Mouse (Mus musculus): ENCODE results near the gene Tgds.
"Not testable (repeated sequence)": the region's sequence is repeated elsewhere in the genome, so short reads cannot be mapped to it uniquely, and the experiment has no call there.

The Tgds gene

DNA sequence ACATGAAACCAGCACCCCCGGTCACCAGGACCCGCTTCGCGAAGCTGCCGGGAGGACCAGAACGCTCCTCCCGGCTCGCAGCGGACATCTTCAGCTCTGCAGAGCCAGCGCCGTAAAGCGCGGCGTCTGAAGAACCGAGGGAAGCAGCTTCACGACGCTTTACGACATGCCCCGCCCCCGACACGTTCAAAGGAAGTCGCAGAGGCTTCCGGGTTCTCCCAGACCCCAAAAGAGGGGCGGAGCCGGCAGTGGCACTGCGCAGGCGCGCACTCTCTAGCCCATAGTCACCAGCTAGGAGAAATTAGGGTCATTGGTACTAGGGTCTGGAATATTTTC lies at the start of gene Tgds:
Tgds (minus strand) TSS at position 114 of the 336 bp plus-strand sequence.
- DNase-seq (ENCODE audit: low spot score), result peak; percentile 99

GRCm38 (mm10) chr14:118180711-118181177 lies 48.2 kb upstream of the Tgds start:
- no peak for DNase-seq (ENCODE audit: low spot score)

GRCm38 (mm10) chr14:118180117-118180557 lies 47.6 kb upstream of the Tgds start:
- DNase-seq (ENCODE audit: low spot score), result peak; percentile 7

GRCm38 (mm10) chr14:118179701-118180100 lies 47.1 kb upstream of the Tgds start:
- no peak for DNase-seq (ENCODE audit: low spot score)

GRCm38 (mm10) chr14:118179251-118179650 lies 46.7 kb upstream of the Tgds start:
- no peak for DNase-seq (ENCODE audit: low spot score)

- DNase-seq (ENCODE audit: low spot score), result no peak
These were observed 43.1 kb upstream of the Tgds start for GRCm38 (mm10) chr14:118175694-118176085.

DNA sequence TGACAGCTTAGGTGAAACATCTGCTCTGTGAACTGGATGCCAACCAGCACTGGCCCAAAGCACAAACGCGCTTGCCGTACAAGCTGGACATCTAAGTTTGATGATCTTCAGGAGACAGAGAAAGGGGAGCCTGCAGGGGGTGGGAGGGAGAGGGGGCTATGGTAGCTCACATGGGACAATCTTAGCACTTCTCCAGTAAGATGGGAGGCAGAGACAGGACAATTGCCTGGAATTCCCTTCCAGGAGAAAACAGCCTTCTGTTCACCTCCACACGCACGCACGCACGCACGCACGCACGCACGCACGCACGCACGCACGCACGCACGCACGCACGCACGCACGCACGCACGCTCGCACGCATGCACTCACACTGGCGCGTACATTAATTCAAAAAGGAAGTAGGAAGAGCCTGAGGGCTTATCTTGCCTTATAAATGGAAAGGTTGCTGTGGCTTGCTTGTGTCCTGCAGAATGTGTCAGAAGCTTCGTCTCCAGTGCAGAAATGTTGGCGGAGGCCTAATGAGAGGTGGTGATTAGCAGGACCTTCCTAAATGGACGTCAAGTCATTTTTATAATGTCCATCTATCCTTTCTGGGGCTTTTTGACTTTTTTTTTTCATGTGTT lies 42.6 kb upstream of the Tgds start:
- no peak for DNase-seq (ENCODE audit: low spot score)

DNA sequence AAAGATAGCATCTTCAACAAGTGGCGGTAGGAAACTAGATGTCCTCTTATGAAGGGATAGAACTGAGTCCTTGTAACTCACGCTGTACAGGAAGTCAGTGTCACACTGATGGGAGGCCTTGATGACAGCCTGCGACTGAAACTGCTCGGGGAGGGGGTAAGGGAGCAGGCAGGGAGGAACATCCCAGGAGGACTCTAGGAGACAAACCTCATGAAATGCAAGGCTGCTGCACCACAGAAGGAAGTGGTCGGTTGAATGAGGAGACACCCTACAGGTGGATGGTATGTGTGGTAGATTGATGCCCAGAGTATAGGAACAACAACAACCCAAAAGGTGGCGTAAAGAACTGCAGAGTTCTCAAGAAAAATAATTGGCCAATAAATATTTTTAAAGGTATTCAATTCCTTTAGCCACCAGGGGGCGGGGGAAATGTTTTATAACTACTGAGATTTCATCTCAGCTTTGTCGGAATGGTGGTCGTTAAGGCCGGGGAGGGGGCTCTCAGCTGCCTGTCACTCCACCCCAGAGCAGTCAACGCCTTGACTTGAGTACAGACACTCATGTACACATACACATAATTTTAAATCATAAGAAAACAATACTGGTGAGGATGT lies 41.1 kb upstream of the Tgds start:
- no peak for DNase-seq (ENCODE audit: low spot score)

DNA sequence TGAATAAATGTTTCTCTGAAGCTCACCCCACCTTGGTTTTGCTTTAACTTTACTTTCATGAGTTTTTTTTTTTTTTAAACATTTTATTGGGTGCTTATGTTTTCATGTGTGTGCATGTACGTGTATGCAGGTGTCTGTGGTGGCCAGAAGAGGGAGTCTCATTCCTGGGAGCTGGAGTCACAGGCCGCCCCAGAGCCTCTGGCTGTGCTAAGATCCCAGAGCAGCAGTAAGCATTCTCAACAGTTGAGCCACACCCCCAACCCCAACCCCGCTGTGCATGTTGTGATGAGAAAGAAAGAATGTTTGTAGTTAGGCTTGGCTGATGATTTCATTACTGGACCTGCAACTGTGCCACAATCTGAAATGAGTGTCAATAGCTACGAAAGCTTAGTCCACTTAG lies 36.2 kb upstream of the Tgds start:
- DNase-seq (ENCODE audit: low spot score), result no peak

GRCm38 (mm10) chr14:118162640-118163039 lies 30.1 kb upstream of the Tgds start:
- DNase-seq (ENCODE audit: low spot score), result no peak

- no peak for DNase-seq (ENCODE audit: low spot score)
These were observed 29.2 kb upstream of the Tgds start for GRCm38 (mm10) chr14:118161751-118162150.

DNA sequence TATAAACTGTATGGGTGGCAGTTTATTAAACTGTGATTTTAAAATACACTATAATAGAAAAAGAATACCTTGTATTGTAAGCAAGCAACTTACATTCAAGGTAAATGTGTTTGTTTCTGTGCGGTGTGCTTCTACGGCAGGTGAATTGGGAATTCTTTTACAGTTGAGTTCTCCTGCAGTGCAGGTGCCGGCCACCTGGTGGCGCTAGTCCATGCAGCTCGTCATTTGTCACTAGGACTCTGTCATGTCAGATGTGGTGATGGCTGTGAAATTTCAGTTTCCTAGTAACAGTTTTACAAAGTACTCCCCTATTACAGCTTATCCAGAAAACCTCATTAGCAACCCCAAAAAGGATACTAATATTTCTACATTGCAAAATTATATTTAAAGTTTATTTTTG lies 24.6 kb upstream of the Tgds start:
- DNase-seq (ENCODE audit: low spot score), result peak; percentile 26

DNA sequence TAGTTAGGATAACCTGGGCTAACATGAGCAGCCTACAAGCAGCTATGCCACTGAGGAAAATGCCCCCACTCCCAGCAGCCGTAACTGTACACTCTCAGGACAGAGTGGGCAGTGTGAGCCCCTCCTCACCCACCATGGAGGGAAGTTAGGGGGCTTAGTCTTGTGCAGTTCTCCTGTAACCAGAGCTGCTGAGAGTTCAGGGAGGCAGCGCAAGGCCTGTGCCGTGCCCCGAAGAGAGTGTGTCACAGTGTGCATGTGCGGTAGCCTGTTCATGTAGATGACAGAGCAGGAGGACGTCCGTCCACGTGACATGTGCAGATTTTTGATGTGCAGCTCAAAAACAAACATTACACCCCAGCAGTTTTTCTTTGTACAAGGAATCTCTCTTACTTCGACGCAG lies 24.2 kb upstream of the Tgds start:
- DNase-seq (ENCODE audit: low spot score), result no peak

GRCm38 (mm10) chr14:118156056-118156455 lies 23.5 kb upstream of the Tgds start:
- DNase-seq (ENCODE audit: low spot score), result not testable (repeated sequence)

- no peak for DNase-seq (ENCODE audit: low spot score)
These were observed 19.7 kb upstream of the Tgds start for GRCm38 (mm10) chr14:118152294-118152651.

DNA sequence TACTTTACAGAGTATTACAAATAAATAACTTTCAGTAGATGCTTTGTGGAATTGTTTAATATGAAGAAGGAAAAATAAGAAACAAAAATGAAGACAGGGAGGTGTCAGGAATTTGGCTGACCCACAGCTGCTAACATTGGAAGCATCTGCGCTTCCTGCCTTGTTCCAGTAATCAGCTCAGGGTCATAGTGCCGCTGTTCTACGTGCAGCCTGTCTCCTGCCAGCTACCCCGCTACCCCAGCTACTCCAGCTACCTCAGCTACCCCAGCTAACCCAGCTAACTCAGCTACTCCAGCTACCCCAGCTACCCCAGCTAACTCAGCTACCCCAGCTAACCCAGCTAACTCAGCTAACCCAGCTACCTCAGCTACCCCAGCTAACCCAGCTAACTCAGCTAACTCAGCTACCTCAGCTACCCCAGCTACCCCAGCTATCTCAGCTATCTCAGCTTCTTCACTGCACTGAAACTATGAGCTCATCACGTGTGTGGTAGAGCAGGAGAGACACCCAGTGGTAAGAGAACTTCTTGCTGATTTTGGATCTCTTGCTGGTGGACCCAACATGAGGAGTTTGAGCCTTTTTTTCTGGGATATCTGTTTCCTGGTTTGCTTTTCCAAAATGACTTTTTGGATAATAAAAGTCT lies 19.2 kb upstream of the Tgds start:
- DNase-seq (ENCODE audit: low spot score), result peak; percentile 64

DNA sequence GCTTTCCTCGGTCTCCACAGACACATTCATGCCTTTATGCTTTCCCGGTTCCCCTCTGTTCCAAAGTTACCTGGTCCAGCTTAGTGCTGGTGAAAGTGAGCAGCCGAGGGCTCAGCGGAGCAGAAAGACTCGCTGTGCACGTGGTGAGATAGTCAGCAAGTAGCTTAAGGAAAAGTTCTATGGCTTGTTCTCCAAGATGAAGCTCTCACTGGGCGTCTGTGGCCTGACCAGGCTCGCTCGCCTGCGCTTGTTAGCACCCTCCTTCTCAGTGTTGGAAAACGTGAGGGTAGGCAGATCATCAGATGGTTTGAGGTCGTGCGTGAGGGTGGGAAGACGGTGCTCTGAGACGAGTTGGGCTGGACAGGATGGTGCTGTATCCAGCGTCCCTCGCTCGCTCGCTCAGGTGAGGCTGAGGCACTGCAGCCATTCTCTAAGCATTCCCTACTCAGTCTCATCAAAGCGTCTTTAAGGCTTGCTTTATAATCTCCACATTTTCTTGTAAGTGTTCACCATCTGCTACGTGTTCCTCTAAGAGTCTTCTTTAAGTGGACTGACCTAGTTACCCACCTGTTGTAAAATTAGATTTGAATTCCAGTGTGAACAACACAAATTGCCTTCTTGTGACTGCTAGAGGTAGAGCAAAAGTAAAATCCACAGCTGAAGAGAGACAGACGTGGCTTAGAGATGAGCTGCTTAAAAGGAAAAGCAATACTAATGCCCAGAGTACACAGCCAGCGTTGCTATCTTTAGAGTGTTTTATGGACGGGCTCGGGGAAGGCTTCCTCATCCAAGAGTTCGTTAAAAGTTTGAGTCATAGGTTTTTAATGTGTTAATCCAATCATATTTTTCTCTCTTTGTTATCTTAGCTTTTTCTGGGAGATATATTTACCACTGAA lies 18.3 kb upstream of the Tgds start:
- DNase-seq (ENCODE audit: low spot score), result no peak

DNA sequence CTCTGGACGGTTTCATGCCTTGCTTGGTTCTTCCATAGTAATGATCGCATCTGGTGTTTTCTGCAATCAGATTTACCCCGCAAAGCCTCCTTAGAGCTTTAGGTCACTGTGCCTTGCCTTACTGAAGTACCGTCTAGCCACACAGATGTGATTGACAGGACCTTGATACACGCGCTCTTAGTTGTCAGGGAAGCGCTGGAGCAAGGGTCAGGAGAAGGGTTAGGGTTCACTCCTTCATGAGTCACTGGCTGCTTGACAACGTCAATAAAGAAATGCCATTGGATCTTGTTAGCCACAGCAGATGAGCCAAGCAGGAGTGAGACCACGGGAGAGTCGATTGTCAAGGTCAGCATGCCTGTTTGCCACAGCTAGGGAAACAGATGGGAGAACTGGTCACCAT lies 16.0 kb upstream of the Tgds start:
- peak; percentile 25 for DNase-seq (ENCODE audit: low spot score)

DNA sequence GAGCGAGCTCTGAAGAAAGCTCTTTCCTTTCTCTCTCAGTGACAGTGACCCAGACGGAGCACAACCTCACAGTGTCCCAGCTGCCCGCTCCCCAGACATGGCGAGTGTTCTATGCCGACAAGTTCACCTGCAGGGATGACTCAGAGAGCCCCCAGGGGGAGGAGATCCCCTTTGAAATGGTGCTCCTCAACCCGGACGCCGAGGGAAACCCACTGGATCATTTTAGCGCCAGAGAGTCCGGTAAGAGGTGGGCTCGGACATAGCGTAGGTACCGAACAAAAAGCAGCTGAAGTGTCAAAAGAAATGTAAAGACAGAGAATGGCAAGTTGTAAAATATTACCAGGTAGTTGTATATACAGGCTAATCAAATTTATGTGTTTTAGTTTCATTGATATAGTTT lies 15.5 kb upstream of the Tgds start:
- no peak for DNase-seq (ENCODE audit: low spot score)

DNA sequence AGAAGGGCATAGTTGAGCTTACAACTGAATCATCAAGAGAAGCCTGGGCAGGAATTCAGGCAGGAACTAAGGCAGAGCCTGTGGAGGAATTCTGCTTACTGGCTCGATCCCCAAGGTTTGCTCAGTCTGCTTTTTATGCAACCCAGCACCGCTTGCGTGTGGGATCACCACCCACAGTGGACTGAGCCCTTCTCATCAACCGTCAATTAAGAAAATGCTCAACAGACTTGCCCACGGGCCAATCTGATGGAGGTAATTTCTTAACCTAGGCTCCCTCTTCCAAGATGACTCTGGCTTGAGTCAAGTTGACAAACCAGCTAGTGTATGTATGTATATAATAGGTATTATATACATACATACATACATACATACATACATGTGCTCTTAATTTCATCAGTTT lies 9.7 kb upstream of the Tgds start:
- DNase-seq (ENCODE audit: low spot score), result no peak

DNA sequence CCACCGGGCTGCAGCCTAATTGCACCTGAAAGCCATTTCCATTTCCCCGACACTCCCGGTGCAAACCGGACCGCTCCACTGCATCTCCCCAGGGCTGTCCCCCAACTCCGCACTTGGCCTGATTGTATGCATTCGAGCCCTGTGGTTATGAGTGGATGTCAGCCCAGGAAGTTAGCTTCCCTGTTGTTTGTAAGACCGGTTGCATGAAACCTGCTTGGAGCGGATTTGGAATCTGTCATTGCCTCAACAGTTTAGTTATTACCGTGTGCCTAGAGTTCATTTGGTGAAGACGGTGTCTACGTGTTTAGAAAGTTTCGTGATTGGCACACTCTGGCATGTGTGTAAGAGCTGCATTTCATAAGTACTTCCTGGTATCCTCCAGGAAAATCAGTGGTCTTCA lies 4.9 kb upstream of the Tgds start:
- peak; percentile 79 for DNase-seq (ENCODE audit: low spot score)

DNA sequence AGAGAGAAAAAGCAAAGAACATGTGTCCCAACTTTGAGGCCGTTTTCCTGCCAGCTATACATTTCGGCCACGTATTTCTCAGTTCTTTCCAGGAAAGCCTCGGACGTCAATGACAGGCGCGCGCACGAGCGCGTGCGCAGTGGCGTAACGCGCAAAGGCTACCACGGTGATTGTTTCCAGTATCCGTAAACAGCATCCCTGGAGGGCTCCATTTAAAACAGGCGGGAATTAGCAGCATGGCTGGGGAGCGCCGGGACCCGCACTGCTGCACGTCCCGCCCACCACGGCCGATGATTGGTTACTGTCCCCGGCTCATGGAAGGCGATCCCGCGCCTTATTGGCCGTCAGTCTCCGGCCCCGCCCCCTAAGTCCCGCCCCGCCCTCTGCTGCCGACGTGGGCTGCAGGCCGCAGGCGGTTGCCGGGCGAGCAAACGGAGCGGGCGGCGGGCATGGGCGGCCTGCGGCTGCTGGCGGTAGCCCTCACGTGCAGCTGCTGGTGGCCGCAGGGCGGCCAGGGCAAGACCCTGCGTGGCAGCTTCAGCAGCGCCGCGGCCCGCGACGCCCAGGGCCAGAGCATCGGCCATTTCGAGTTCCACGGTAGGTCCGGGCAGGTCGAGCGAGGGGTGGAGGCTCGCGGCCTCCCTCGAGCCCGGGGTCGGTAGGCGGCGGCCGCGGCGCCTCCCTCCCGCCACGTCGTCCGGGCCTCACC lies 4.3 kb upstream of the Tgds start, which contains the start of gene Gpr180:
Gpr180 (plus strand) TSS at position 415 of the 709 bp plus-strand sequence.
- peak; percentile 94 for DNase-seq (ENCODE audit: low spot score)

Measured in adipocyte (in vitro differentiated cells).